Mouse (Mus musculus) kidney, embryonic 16.5 days (tissue): ENCODE data around the gene Calcoco1. TPM values are rescaled to one million over a fixed set of nuclear protein-coding genes. Genes with fewer than 3 reads are reported as not detected.

Experiments
- ATAC-seq: fragments of 200-750 bp; cut with Nextera tagmentation; 2 replicates; pipeline ENCODE4 v1.8.0; 2017; ENCODE audit warnings: moderate TSS enrichment; ENCODE audit not compliant: low FRiP score, low TSS enrichment
- H3K27ac ChIP-seq: fragments of 300-500 bp; sonication (generic); 2 replicates; pipeline ENCODE4 v1.5.1; 2014; ENCODE audit warnings: low read length
- H3K27me3 ChIP-seq: fragments of 300-500 bp; sonication (generic); 2 replicates; pipeline ENCODE4 v1.6.1; 2014; ENCODE audit warnings: low read length, control low read depth, mixed read lengths; ENCODE audit not compliant: insufficient read depth
- H3K36me3 ChIP-seq: fragments of 300-500 bp; sonication (generic); 2 replicates; pipeline ENCODE4 v1.6.1; 2014; ENCODE audit warnings: low read length, control low read depth, mixed read lengths; ENCODE audit not compliant: insufficient read depth
- H3K4me1 ChIP-seq: fragments of 300-500 bp; sonication (generic); 2 replicates; pipeline ENCODE4 v1.6.1; 2014; ENCODE audit warnings: low read length, control low read depth, mixed read lengths; ENCODE audit not compliant: insufficient read depth
- H3K4me2 ChIP-seq: fragments of 300-500 bp; sonication (generic); replicated peaks from 2 replicates; pipeline ENCODE4 v1.6.1; 2014; ENCODE audit warnings: low read depth, low read length
- H3K4me3 ChIP-seq: fragments of 300-500 bp; sonication (generic); 2 replicates; pipeline ENCODE4 v1.5.1; 2014; ENCODE audit warnings: mild to moderate bottlenecking, low read length
- H3K9ac ChIP-seq: fragments of 300-500 bp; sonication (generic); replicated peaks from 2 replicates; pipeline ENCODE4 v1.6.1; 2014; ENCODE audit warnings: low read length
- H3K9me3 ChIP-seq: fragments of 300-500 bp; sonication (generic); 2 replicates; pipeline ENCODE4 v1.6.1; 2016; ENCODE audit warnings: low read length, control low read depth
- WGBS: fragments of 180-500 bp; shearing (Covaris S2); extraction: QIAGEN DNeasy Blood & Tissue Kit; methylation state at CpG from one replicate; pipeline ENCODE4 v1.1.7; 2014; 5-methylcytosine and 5-hydroxymethylcytosine counted together
- polyA plus RNA-seq: library from polyadenylated mRNA; unstranded; fragments of >200 nt; fragmentation: Nextera tagmentation; extraction: Ambion mirVana; gene quantifications from 2 replicates; pipeline ENCODE4 v1.2.1, GENCODE M21; 2015

Gene Calcoco1
- polyA plus RNA-seq, 1 experiment from 2014 or later, result 60.4 TPM

DNA sequence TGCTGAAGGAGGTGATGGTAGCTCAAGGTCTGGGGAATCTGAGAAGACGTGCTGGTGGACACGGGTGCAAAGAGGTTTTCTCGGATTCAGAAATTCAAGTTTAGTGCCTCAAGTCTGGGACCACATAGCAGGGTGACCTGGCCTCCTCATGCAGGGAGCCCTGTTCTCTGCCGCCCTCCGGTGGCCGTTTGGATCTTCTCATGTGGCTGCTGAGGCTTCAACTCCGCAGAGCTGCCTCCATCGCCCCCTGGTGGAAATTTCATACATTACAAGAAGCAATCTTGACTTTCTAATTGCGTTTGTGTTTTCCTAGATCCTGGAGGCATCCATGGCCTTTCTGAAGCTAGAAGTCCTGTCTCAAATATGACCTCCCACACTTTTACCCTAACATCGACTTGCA lies 20.6 kb upstream of the Calcoco1 start:
- WGBS, result under 1% methylated on average over 10 of the region's 10 CpGs
- Histone ChIP-seq H3K36me3 (no peaks in the 10 kb centered on the region), H3K4me1 (peaks cover 16% of the 10 kb centered on the region), H3K4me2 (no peak overlapping the region), H3K9me3 (no peaks in the 10 kb centered on the region), H3K27me3 (peaks cover 58% of the 10 kb centered on the region), H3K27ac (no peak overlapping the region), H3K9ac (no peak overlapping the region), H3K4me3 (no peak overlapping the region)
- peak; percentile 53; the same call in 1 of the 2 replicates for ATAC-seq

DNA sequence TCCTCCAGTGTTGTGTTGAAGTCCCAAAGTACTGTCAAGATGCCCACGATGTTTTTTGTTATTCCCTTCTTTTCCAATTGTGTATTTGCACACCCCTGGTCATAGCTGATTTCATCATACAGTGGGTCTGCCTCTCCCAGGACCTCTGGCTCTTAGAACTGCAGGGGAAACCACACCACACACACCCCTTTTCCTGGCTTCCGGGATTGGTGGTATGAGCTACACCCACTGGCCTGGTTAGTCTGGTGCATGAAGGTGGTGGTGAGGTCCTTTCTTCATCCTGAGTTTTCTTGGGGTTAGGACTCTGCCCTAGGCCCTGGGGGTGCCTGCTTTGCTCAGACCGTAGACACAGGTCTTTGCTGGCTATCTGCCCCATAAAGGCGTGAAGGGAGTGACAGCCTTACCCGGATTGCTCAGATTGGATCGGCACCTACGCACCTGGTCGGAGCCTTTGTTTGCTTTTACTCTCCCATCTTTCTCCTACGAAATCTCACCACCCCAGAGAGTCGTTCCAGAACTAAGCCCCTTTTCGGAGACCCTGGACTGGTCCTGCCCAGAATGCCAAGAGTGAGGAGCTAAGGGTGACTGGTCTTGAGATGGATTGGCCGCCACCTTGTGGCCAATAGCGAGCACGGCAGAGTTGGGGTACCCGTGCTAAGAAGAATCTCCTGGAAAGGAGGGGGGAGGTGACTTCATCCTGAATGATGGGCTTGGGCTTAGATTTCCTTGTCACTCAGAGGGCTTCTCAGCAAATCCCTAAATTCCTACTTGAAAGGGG lies 17.7 kb upstream of the Calcoco1 start:
- no peaks in the 10 kb centered on the region for H3K9me3 ChIP-seq
- H3K4me1 ChIP-seq, result peaks cover 22% of the 10 kb centered on the region
- H3K4me2 ChIP-seq, result 0 out of 2 replicates have a peak overlapping the region, but pooled peaks have one; percentile 8
- ATAC-seq, result no peak
- 24% methylated on average over 15 of the region's 15 CpGs for WGBS
- H3K27me3 ChIP-seq, result peaks cover 58% of the 10 kb centered on the region
- H3K27ac ChIP-seq, result no peak overlapping the region
- H3K4me3 ChIP-seq, result no peak overlapping the region
- no peaks in the 10 kb centered on the region for H3K36me3 ChIP-seq
- H3K9ac ChIP-seq, result 0 out of 2 replicates have a peak overlapping the region, but pooled peaks have one; percentile 35

DNA sequence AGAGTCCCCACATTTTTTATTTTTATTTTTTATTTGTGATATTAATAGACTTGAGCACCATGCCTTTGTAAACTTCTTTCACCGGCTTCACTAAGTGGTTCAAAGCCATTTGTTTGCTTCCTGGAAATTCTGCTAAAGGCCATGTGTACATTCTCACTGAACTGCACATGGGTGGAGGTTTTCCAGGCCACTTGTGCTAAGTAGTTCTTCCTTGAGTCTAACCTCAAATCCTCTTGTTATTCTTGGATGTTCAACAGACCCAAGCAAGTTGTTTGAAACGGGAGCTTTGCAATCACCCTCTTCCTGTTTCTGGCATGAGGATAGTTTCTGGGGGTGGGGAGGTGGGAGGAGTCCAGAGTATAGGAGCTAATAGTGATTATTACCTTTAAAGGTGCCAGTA lies 16.5 kb upstream of the Calcoco1 start:
- no peaks in the 10 kb centered on the region for H3K36me3 ChIP-seq
- H3K4me2 ChIP-seq, result no peak overlapping the region
- no peaks in the 10 kb centered on the region for H3K9me3 ChIP-seq
- H3K27me3 ChIP-seq, result peaks cover 56% of the 10 kb centered on the region
- H3K9ac ChIP-seq, result no peak overlapping the region
- H3K4me1 ChIP-seq, result peaks cover 17% of the 10 kb centered on the region
- no peak for ATAC-seq
- H3K4me3 ChIP-seq, result no peak overlapping the region
- WGBS, result 27% methylated on average over 2 of the region's 2 CpGs
- H3K27ac ChIP-seq, result no peak overlapping the region

DNA sequence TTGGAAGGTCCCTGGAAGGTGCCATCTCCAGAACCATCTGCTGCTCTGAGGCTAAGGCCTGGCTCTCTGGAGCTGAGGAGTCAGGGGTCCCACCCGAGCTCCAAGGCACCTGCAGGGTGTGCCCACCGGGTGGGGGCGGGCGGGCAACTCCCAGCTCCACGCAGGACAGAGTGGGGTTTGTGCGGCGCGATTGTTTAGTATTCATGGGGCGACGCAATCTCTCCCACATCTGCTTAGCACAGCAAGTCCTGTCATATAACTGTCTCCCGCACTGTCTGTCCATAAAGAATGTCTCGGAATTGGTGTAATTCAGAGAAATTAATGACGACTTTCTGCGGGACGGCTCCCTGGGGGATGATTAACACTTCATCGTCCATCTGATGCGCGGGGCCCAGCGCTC lies 15.1 kb upstream of the Calcoco1 start:
- Histone ChIP-seq H3K4me1 (peaks cover 17% of the 10 kb centered on the region), H3K36me3 (no peaks in the 10 kb centered on the region), H3K9me3 (no peaks in the 10 kb centered on the region), H3K9ac (no peak overlapping the region), H3K4me2 (no peak overlapping the region), H3K27me3 (peaks cover 55% of the 10 kb centered on the region), H3K4me3 (no peak overlapping the region), H3K27ac (no peak overlapping the region)
- ATAC-seq, result 0 out of 2 replicates have a peak, but pooled peaks have one; percentile 8
- 58% methylated on average over 19 of the region's 19 CpGs for WGBS

DNA sequence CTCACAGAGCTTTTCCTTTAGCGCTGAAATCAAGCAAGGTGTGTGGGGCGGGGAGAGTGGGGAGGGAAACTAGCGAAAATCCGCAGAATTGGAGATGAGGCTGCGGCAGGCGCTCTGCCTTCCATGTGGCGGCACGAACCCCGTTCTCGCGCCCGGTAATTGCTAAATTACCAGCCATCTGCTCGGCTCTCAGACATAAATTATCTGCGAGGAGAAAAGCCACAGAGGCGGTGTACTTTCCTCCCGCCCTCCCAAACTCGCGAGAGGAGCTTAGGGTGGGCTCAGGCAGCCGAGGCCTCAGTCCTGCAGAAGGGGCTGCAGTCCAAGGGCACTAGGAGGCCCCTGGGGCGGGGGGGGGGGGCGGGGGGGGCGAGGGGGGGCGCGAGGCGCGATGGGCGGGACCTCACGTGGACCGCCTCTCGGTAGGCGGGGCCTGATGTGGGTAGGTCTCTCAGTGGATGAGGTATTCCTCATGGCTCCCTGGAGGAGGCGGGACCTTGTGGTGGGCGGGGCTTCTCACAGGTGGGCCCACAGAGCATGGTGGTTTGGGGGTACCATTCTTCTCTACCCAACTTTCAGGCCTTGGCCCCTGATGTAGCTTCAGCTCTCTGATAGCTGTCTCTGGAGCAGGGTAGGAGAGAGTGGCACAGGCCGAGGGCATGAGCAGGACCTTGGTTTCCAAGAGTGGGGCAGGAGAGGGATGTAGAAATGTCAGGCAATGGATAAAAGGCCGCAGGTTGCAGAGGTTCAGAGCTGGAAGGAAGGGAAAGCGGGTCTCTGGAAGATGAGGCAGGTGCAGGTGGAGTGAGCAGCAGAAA lies 14.4 kb upstream of the Calcoco1 start:
- H3K27ac ChIP-seq, result no peak overlapping the region
- peaks cover 17% of the 10 kb centered on the region for H3K4me1 ChIP-seq
- peaks cover 54% of the 10 kb centered on the region for H3K27me3 ChIP-seq
- 10% methylated on average over 32 of the region's 36 CpGs for WGBS
- peak overlapping the region; percentile 28 for H3K9ac ChIP-seq
- ATAC-seq, result peak; percentile 10; the same call in 1 of the 2 replicates
- H3K4me3 ChIP-seq, result peak overlapping the region; percentile 27
- no peaks in the 10 kb centered on the region for H3K9me3 ChIP-seq
- peak overlapping the region; percentile 58 for H3K4me2 ChIP-seq
- H3K36me3 ChIP-seq, result no peaks in the 10 kb centered on the region

DNA sequence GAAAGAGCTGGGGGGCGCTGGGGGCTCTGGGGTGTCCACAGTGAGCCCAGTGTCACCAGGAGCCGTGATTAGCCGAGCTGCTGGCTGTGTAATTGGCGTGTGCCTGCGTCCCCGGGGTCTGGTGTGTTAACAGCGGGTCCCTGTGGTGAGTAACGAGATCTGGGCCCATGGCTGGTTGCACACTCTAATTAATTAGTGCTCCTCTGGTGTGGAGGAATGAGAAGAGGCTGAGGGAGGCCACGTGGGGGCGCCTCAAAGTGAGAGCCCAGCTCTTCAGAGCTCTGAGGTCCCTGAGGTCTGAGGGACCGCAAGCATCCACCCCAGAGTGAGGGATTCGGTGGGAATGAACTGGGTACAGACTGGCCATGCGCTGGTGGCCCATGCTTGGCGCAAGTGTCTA lies 13.1 kb upstream of the Calcoco1 start:
- peaks cover 17% of the 10 kb centered on the region for H3K4me1 ChIP-seq
- WGBS, result 33% methylated on average over 14 of the region's 14 CpGs
- H3K9ac ChIP-seq, result no peak overlapping the region
- ATAC-seq, result peak; percentile 78
- H3K4me3 ChIP-seq, result no peak overlapping the region
- H3K36me3 ChIP-seq, result no peaks in the 10 kb centered on the region
- H3K27me3 ChIP-seq, result peaks cover 48% of the 10 kb centered on the region
- no peak overlapping the region for H3K27ac ChIP-seq
- H3K9me3 ChIP-seq, result no peaks in the 10 kb centered on the region
- H3K4me2 ChIP-seq, result no peak overlapping the region

DNA sequence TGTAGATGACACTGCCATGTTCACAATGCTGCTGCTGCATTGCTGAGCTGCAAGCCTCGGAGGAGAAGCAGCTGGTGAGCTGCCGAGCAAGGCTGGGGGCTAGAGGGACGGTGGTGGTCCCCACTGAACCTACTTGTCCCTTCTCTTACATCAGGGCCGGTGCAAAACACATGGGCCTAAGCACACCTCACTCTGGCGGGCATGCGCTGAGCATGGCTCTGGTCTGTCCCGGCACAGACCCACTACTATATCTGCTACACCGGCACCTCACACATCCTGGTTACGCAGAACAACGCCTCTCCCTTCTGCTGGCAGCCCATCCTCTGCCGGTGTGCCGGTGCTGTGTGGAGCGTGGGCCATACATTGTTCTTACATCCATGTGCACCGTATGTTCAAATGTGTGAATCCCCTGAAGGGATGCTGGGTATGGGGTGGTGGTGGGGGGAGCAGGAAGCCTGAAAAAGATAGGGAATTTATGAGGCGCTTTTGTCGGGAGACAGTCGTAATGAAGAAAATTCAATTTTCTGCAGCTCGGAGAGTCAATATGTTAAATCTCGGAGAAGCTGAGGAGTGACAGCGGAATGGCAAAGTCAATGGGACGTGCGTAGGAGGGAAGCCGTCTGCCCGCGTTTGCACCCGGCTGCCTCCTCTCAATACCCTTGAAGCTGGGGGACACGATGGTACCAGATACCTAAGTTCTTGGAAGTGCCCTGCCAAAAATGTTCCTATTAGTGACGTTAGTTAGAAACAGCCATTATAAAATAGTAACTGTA lies 12.0 kb upstream of the Calcoco1 start:
- Histone ChIP-seq H3K4me3 (no peak overlapping the region), H3K4me1 (peaks cover 17% of the 10 kb centered on the region), H3K4me2 (no peak overlapping the region), H3K27me3 (peaks cover 48% of the 10 kb centered on the region), H3K9me3 (no peaks in the 10 kb centered on the region), H3K27ac (no peak overlapping the region), H3K36me3 (no peaks in the 10 kb centered on the region), H3K9ac (no peak overlapping the region)
- ATAC-seq, result no peak
- WGBS, result 66% methylated on average over 28 of the region's 28 CpGs

DNA sequence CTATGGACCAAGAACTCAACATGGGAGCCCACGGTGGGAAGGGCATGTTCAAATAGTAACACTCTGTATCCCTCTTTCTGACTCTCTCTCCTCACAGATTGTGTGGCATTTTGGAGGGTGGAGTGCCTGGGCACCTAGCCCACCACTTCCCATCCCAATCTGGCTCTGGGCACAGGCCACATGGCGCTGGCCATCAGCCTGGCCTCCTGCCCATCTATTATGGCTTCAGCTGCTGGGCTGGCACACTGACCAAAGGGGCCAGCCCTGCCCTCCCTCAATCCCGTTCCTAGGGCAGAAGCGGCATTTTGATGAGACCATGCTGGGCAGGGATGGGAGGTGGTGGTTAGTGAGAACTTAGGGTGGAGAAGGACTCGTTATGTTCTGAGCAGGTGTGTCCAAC lies 11.3 kb upstream of the Calcoco1 start:
- H3K9me3 ChIP-seq, result no peaks in the 10 kb centered on the region
- H3K36me3 ChIP-seq, result no peaks in the 10 kb centered on the region
- WGBS, result 79% methylated on average over 5 of the region's 5 CpGs
- peaks cover 48% of the 10 kb centered on the region for H3K27me3 ChIP-seq
- ATAC-seq, result no peak
- H3K4me2 ChIP-seq, result no peak overlapping the region
- no peak overlapping the region for H3K27ac ChIP-seq
- no peak overlapping the region for H3K9ac ChIP-seq
- peaks cover 17% of the 10 kb centered on the region for H3K4me1 ChIP-seq
- no peak overlapping the region for H3K4me3 ChIP-seq

DNA sequence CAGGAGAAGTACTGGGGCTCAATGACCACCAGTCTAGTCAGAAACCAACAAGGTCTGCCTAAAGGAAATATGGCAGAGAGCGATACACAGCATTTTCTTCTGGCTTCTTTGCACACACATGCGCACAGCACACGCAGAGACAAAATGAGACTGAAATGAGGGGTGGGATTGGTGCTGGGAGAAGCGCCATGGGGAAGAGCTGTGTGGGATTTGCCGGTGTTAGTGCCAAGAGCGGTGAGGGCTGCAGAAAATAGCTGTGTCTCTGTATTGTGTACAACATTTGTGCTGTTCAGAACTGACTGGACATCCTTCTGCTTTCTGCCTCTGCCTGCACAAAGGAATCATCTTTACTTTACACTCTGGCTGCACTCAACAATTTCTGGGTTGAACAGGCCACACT lies 10.4 kb upstream of the Calcoco1 start:
- no peak for ATAC-seq
- no peak overlapping the region for H3K4me3 ChIP-seq
- peaks cover 42% of the 10 kb centered on the region for H3K27me3 ChIP-seq
- no peaks in the 10 kb centered on the region for H3K9me3 ChIP-seq
- 89% methylated on average over 6 of the region's 6 CpGs for WGBS
- no peaks in the 10 kb centered on the region for H3K36me3 ChIP-seq
- H3K27ac ChIP-seq, result no peak overlapping the region
- no peak overlapping the region for H3K9ac ChIP-seq
- no peak overlapping the region for H3K4me2 ChIP-seq
- H3K4me1 ChIP-seq, result peaks cover 17% of the 10 kb centered on the region
